Mouse (Mus musculus): Measurements from ENCODE around the gene Pnmal2. TPM values are rescaled to one million over a fixed set of nuclear protein-coding genes. Genes with fewer than 3 reads are reported as not detected.

Pnmal2 gene
- not detected for total RNA-seq (2023)

DNA sequence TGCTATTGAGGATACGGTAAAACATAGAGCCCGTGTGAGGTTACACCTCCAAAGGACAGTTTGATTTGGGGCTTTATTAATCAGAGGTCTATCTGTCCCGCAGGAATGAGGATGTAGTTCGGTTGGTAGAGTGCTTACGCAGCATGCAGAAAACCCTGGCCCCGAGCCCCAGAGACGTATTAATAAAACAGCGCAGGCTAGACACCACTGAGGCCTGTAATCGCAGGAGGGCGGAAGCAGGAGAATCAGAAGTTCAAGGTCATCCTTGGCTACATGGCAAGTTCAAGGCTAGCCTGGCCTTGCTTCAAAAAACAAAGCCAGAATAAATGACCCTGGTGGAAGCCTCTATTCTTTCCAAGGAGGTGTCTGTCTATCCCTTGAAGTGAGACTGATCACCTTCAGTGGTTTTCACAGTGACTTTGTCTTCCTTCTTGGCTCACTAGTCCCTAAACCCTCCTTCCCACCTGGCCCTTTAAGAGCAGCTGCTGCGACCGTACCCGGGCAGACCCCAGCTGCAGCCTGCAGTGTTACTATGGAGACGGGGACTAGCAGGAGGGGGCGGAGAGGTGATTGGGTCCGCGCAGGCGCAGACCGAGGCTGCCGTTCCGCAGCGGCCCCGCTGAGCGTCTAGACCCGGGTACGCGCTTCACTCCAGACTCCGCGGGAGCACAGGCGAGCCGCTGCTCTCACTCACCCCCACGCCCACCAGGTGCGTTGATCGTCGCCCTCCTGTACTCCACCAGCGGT is at the start of gene Pnmal2:
Gene Pnmal2 (plus strand): TSS at position 622 of the 747 bp plus-strand sequence.

DNA sequence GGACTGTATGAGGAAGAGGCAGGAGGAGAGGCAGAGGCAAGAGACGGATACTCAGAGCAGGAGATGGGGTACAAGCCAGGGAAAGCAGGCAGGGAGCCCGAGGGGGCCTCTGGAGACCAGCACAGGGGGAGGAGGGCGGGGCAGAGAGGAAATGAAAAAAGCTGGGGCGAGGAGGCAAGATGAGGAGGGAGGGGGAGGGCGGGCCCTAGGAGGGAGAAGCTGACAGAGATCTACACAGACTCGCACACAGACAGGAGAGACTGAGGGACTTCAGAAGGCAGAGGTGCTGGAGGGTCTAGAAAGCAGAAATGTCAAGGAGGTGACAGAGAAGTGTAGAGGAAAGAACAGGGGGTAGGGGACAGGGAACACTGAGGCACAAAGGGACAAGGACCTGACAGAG is 38.2 kb upstream of the Pnmal2 start, which contains the start of gene Ptgir:
Gene Ptgir (plus strand): TSS at position 210 of the 400 bp plus-strand sequence.

DNA sequence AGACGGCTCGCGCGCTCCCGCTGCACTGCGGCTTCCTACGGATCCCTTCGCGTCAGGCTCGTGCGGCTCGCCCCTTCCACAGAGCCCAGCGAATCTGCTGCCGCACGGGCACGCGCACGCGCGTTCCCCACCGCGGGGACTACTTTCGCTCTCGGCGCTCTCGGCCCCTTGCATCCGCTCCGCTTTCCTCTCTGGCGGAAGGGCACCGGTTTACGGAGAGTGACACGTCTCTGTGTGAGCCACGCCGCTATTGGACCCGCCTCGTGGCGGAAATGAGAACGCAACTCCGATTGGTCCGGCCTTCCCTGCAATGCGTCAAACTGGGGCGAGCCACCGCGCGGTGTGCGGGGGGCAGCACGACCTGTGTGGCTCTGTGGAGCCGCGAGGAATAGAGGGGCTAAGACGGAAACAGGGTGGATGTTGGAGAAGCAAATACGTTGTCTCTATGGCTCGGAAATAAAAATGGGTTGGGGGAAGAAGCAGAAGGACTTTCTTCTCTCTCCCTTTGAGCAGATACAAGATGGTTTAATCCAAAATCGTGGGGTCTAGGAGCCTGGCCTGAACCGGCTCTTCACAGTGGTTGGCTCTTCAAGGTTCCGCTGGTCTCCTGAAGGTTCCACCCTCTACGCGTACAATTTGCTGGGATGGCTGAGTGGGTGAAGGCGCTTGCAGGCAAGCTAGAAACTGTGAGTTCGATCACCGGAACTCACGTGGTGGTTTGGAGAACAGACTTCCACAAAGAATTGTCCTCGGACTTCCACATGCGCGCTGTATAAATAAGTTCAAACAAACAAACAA is 20.2 kb upstream of the Pnmal2 start, which contains the start of gene Calm3:
Gene Calm3 (minus strand): TSS at position 78 of the 798 bp plus-strand sequence.

GRCm38 (mm10) chr7:16959539-16960187 is 15.2 kb downstream of the Pnmal2 start, which contains the start of gene Pnmal1:
TSS of gene Pnmal1 (plus strand) at chr7:16959679.

GRCm38 (mm10) chr7:16982859-16983568 is 38.5 kb downstream of the Pnmal2 start, which contains the start of gene Gm42372:
TSS of gene Gm42372 (plus strand) at chr7:16983086.

DNA sequence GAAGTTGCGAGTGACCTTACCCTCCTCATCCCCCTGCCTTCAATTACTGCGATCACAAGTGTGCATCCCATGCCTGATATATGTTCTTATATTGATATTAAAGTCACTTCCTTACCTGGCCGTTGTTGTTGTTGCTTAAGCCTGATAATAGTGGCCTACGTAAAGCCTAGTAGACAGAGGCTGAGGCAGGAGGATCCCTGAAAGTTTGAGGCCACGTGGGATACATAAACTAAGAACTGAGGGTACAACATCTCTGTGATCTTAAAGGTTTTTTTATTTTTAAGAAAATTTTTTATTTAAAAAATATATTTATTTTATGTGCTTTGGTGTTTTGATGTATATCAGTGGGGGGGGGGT is 47.9 kb downstream of the Pnmal2 start, which contains the start of gene Ccdc8:
Gene Ccdc8 (plus strand): TSS at position 258 of the 357 bp plus-strand sequence.

Other genes starting within 250 kb of the Pnmal2 start
- not detected for gene Ceacam9, start 222.8 kb upstream of the Pnmal2 start, total RNA-seq (2023)
- 10 to 100 TPM; 85.3 to 95.2 TPM for gene Ap2s1, start 206.3 kb upstream of the Pnmal2 start, total RNA-seq (2023)
- gene Slc1a5, start 163.3 kb upstream of the Pnmal2 start, total RNA-seq (2023) = 100 to 1,000 TPM; 137 to 141 TPM
- gene Strn4, start 128.8 kb upstream of the Pnmal2 start, total RNA-seq (2023) = 100 to 1,000 TPM; 136 to 150 TPM
- 10 to 100 TPM; 23.8 to 28.4 TPM for gene Fkrp, start 128.0 kb upstream of the Pnmal2 start, total RNA-seq (2023)
- gene Prkd2, start 101.8 kb upstream of the Pnmal2 start, total RNA-seq (2023) = 100 to 1,000 TPM; 225 to 233 TPM
- under 1 TPM; 0.29 to 0.56 TPM for gene Dact3, start 69.4 kb upstream of the Pnmal2 start, total RNA-seq (2023)
- gene Gng8, start 52.9 kb upstream of the Pnmal2 start, total RNA-seq (2023) = not detected
- 1 to 10 TPM; 1.5 to 1.9 TPM for gene Ptgir, start 38.2 kb upstream of the Pnmal2 start, total RNA-seq (2023)
- gene Calm3, start 20.6 kb upstream of the Pnmal2 start, total RNA-seq (2023) = 100 to 1,000 TPM; 118 to 124 TPM
- gene Pnmal1, start 15.0 kb downstream of the Pnmal2 start, total RNA-seq (2023) = not detected
- 1 to 10 TPM; 2.7 to 3.4 TPM for gene Gm42372, start 38.4 kb downstream of the Pnmal2 start, total RNA-seq (2023)
- gene Ccdc8, start 48.0 kb downstream of the Pnmal2 start, total RNA-seq (2023) = under 1 TPM in 1 of 2 experiments, not detected in 1; 0.29 TPM
- gene Ppp5c, start 83.2 kb downstream of the Pnmal2 start, total RNA-seq (2023) = 100 to 1,000 TPM in 1 of 2 experiments, 10 to 100 TPM in 1; 92.5 to 103 TPM
- gene Hif3a, start 117.7 kb downstream of the Pnmal2 start, total RNA-seq (2023) = 1 to 10 TPM; 1.3 to 3.4 TPM
- under 1 TPM in 1 of 2 experiments, not detected in 1; 0.12 TPM for gene Psg16, start 129.4 kb downstream of the Pnmal2 start, total RNA-seq (2023)
- gene Ceacam3, start 205.6 kb downstream of the Pnmal2 start, total RNA-seq (2023) = not detected

Measured in T-cell, adult 66 days (primary cell).